Mouse (Mus musculus): ENCODE results near the gene Hoxa6.

DNA sequence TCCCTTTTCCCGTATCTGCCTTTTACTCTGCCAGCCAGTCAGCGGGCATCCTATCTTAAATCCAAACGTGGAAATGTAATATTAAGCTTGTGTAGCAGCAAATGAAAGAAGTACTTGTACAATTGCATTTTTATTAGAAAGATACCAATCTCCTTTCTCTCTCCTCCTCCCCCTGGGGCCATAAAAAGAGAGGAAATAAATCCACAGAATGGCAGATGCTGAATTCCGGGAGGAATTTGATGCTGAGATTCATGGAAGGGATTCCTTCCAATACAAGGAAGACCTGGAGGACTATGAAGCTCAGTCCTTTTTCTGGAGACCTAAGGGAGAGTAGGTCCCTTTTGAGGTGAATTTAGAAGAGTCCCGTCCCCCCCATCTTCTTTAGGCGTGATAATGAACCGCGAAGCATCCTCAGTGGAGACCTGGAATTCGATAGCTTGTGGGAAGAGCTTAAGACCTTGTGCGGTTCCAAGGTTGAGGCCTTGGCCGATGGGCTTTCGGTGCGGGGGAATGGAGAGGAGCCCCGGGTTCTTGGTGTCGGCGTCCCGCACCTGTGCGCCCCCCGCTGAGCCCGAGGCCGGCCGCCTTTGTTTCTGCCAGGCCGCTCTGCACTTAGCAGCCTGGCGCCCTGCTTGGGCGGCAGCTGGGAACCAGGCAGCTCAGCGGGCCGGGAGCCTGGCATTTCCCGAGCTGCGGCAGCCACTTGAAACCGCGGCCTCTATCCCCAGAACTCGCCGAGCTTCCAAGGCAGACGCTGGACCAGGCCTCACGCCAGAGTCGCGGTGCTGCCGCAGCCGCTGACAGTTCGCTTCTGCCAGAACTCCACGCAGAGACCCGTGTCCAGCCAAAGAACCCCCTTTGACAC lies 40.1 kb downstream of the Hoxa6 start:
- TF ChIP-seq CTCF (IDR thresholded peaks at IDR 0.05; ENCODE audit: control insufficient read depth, insufficient read depth, low read length) (no peak), POLR2A (IDR thresholded peaks at IDR 0.05; ENCODE audit: borderline replicate concordance, control insufficient read depth, low read depth, low read length) (no peak)
